Mouse (Mus musculus): Measurements from ENCODE around the gene Uchl5. TPM values are rescaled to one million over a fixed set of nuclear protein-coding genes. Genes with fewer than 3 reads are reported as not detected.

The Uchl5 gene
- polyA plus RNA-seq (2012; rRNA removed), result 2.0 and 2.3 TPM in 2 replicates

GRCm38 (mm10) chr1:143776446-143777411 is at the start of gene Uchl5, which contains the start of gene Trove2:
Uchl5 (plus strand) TSS chr1:143777272.
Trove2 (minus strand) TSS chr1:143777068.

Other genes starting within 250 kb of the Uchl5 start
- 0.23 TPM in 2 replicates for gene B3galt2, start 136.6 kb upstream of the Uchl5 start, polyA plus RNA-seq (2012; rRNA removed)
- gene Cdc73, start 74.4 kb upstream of the Uchl5 start, polyA plus RNA-seq (2012; rRNA removed), result 0.66 and 0.97 TPM in 2 replicates
- 14.8 and 17.6 TPM in 2 replicates for gene Glrx2, start 60.9 kb upstream of the Uchl5 start, polyA plus RNA-seq (2012; rRNA removed)
- gene Trove2, start 204 bp upstream of the Uchl5 start, polyA plus RNA-seq (2012; rRNA removed), result 1.3 and 1.5 TPM in 2 replicates
- 8.3 and 14.8 TPM in 2 replicates for gene Rgs2, start 226.9 kb downstream of the Uchl5 start, polyA plus RNA-seq (2012; rRNA removed)